Mouse (Mus musculus): ENCODE results near the gene Gm29866.
"Not testable (repeated sequence)": the region's sequence is repeated elsewhere in the genome, so short reads cannot be mapped to it uniquely, and the experiment has no call there.

Gm29866 gene

GRCm38 (mm10) chrY:20993557-20993956, at the start of gene Gm29866:
Gm29866 (minus strand) TSS chrY:20993657.
- in situ Hi-C loops (cut with MboI; ENCODE audit: low sequenced_read_pairs) = not testable (repeated sequence)

All from CH12F3 (cell line).